Mouse (Mus musculus) thymus, postnatal 10 days (tissue): ENCODE measurements around the gene Olfr1184.
"Not testable (repeated sequence)": the region's sequence is repeated elsewhere in the genome, so short reads cannot be mapped to it uniquely, and the experiment has no call there.

Experiments used
- DNase-seq, 2 experiments: peaks; one replicate each; pipeline ENCODE4 v3.0.0; 2021; ENCODE audit warnings: low spot score in 2 of 2

The Olfr1184 gene

DNA sequence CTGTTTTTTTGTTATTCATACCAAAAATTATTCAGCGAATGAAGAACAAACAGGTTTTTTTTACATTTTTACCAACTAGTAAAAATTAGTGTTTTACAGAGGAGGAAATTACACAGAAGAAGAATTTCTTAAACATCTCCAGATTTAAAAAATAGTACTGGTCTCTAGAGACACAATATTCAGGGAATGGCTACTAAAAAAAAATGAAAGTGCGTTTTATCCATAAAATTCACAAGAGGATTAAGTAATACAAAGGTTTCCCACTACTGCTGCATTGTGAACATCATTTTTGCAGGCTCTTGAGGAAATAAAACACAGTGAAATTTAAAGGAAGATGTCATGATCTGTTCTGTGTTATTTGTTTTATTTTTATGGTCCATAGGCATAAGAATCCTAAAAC lies at the start of gene Olfr1184:
Gene Olfr1184, plus strand, starts transcription at position 301 of the 400 bp plus-strand sequence.
- no peak for DNase-seq

DNA sequence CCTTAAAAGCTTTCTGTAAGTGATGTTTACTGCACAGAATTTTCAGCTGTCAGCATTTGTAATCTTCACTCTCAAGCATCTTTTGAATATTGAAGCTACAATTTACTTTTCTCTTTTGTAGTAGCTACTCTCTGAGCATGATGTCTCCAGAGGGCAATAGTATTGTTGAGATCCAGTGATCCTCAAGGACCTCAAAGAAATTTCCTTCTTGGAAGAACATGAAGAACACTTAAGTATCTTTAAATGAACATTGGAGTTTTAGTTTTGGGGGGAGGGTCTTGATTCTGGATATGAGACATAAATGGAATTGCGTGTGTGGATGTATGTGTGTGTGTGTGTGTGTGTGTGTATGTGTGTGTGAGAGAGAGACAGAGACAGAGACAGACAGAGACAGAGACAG lies 34.4 kb upstream of the Olfr1184 start, which contains the start of gene Gm13757:
Gene Gm13757, minus strand, starts transcription at position 101 of the 400 bp plus-strand sequence.
- no peak for DNase-seq

DNA sequence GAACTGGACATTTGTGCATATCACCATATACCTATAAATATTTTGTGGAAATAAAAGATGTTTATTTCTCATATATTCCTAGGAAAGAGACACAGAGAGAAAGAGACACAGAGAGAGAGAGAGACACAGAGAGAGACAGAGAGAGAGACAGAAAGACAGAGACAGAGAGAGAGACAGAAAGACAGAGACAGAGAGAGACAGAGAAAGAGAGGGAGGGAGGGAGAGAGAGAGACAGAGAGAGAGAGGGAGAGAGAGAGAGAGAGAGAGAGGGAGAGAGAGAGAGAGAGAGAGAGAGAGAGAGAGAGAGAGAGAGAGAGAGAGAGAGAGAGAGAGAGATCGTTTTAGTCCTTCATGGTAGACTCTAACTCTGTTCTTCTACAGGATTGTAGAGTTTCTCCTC lies 28.8 kb upstream of the Olfr1184 start, which contains the start of gene Olfr1183:
Gene Olfr1183, plus strand, starts transcription at position 301 of the 400 bp plus-strand sequence.
- DNase-seq, result not testable (repeated sequence)

DNA sequence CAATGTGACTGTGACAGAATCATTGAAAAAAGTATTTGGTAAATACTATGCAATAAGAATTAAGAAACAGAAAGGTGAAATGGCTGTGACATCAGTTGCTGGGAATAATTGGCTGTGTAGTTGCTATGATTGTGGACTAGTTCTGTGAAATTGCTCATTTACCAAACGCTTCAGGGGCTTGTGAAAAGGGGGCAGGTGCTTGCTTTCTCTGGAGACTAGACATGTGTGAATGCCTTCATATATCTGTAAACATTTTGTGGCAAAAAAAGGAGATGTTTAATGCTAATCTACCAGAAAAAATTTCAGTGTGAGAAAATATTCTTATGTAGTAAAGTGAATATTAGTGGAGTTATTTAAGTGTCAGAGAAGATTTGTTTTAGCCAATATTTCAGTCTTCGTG lies 9.6 kb downstream of the Olfr1184 start, which contains the start of gene Olfr1185-ps1:
Gene Olfr1185-ps1, plus strand, starts transcription at position 301 of the 400 bp plus-strand sequence.
- no peak for DNase-seq

GRCm38 (mm10) chr2:88518251-88518650 lies 34.9 kb downstream of the Olfr1184 start, which contains the start of gene Olfr1186:
TSS of gene Olfr1186 (plus strand) at chr2:88518551.
- no peak for DNase-seq

DNA sequence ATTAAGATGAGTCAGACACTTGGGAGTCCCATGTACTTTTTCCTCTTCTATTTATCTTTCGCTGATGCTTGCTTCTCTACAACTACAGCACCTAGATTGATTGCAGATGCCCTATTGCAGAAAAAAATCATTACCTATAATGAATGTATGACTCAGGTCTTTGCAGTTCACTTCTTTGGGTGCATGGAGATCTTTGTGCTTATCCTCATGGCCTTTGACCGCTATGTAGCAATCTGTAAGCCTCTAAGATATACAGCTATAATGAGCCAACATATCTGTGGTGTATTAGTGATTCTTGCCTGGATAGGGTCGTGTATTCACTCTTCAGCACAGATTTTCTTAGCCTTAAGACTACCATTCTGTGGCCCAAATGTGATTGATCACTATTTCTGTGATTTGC lies 42.3 kb downstream of the Olfr1184 start:
- DNase-seq, result no peak
